Mouse (Mus musculus): ENCODE results near the gene Il9r. TPM values are rescaled to one million over a fixed set of nuclear protein-coding genes. Genes with fewer than 3 reads are reported as not detected.

Il9r gene
- total and polyA plus RNA-seq, 3 experiments, result 20.0 to 52.1 (median 47.5) TPM

DNA sequence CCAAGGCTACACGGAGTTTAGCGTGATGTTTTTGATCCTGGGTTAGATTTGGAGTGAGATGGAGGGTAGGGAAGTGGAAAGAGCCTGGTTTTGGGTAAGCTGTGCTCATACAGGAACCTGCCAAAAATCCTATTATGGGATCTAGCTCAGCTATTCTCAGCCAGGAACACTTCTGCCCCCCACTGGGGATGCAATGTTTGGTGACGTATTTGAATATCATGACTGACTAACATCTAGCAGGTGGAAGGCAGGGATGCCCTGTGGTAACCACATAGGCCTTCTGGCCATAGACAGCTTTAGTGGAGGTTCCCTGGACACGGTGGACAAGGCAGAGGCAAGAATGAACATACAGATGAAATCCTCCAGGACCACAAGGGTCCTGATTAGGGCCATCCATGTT is 30.1 kb upstream of the Il9r start:
- no peak for DNase-seq (ENCODE audit: extremely low read depth)

DNA sequence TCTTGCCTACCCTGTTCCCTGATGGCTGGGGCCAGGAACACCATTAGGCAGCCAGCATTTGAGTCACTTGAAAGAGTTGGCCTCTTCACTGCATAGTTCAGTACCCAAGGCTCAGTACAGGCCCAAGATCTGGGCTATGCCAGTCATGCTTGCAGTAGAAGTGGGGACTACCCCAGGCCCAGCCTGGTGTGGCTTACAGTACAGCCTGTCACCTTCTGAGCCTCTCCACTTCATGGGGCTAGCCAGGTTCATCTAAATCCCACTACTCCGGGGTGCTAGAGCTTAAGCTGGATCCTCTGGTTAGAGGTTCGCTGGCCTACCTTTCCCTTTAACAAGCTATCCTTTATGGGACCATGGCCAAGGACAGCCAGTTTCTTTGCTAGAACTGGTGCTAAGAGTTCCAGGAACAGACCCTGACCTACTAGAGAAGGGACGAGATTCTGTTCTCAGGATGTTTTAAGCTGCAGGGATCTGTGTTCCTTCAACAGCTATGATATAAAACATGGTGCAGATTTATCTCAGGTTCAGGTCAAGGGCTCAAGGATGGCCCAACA is 28.3 kb upstream of the Il9r start:
- Histone ChIP-seq H3K79me2 (replicated peaks; ENCODE audit: control insufficient read depth, extremely low read depth, insufficient read depth, poor library complexity, severe bottlenecking) (no peaks in the 10 kb centered on the region), H3K9ac (ENCODE audit: insufficient read depth, low read depth) (no peak overlapping the region)
- in situ Hi-C loops (cut with MboI; ENCODE audit: low pct_ligation_motif_present, low pct_unique_long_range_greater_than_20kb, low sequenced_read_pairs), result no loop called here

More for the DNA sequence above, 30.1 kb upstream of the Il9r start:
- H3K36me3 ChIP-seq (replicated peaks in 1 of 2; ENCODE audit: control insufficient read depth in 1 of 2, insufficient read depth in 1 of 2, low read length in 1 of 2), result peaks cover 60 to 78% of the 10 kb centered on the region in 2 experiments
- dilution Hi-C loops (cut with MboI; ENCODE audit: extremely low pct_ligation_motif_present, extremely low pct_unique_long_range_greater_than_20kb, low sequenced_read_pairs) (no loop called here), in situ Hi-C loops (cut with MboI; ENCODE audit: low pct_ligation_motif_present, low pct_unique_long_range_greater_than_20kb, low sequenced_read_pairs) (loop anchor here (10.0 kb wide), 1 partner anchor 45 kb away; no protein-coding TSS in a partner anchor)
- H3K9me3 ChIP-seq (replicated peaks; ENCODE audit: low read length), result no peaks in the 10 kb centered on the region
- H3K4me1 ChIP-seq (ENCODE audit: control insufficient read depth in 1 of 2, insufficient read depth in 2 of 2), result peaks cover 0 to 37% of the 10 kb centered on the region in 2 experiments; a peak in 2 of 4 replicates
- no peak overlapping the region for H3K27ac ChIP-seq (ENCODE audit: insufficient read depth, low read depth)
- H3K79me2 ChIP-seq (replicated peaks; ENCODE audit: control insufficient read depth, extremely low read depth, insufficient read depth, poor library complexity, severe bottlenecking), result no peaks in the 10 kb centered on the region
- H3K27me3 ChIP-seq (replicated peaks), result peaks cover under 1% of the 10 kb centered on the region
- H3K9ac ChIP-seq (ENCODE audit: insufficient read depth, low read depth), result no peak overlapping the region
- no peak for TF ChIP-seq JUN (IDR thresholded peaks at IDR 0.05; ENCODE audit: insufficient read depth, low read depth, low read length)
- no peak for TF ChIP-seq RCOR1 (conservative IDR thresholded peaks at IDR 0.05; ENCODE audit: low read depth, low read length)
- TF ChIP-seq ZC3H11A (IDR thresholded peaks at IDR 0.05; ENCODE audit: low read depth, low read length), result no peak
- no peak for TF ChIP-seq BHLHE40 (IDR thresholded peaks at IDR 0.05; ENCODE audit: low read depth, low read length)
- no peak for TF ChIP-seq MAX (IDR thresholded peaks at IDR 0.05; ENCODE audit: low read length)
- no peak for TF ChIP-seq UBTF (IDR thresholded peaks at IDR 0.05; ENCODE audit: low read depth, low read length)
- no peak for TF ChIP-seq ETS1 (conservative IDR thresholded peaks at IDR 0.05; ENCODE audit: low read depth, low read length)
- no peak for TF ChIP-seq MAZ (IDR thresholded peaks at IDR 0.05; ENCODE audit: low read depth, low read length)
- no peak for TF ChIP-seq IRF4 (IDR thresholded peaks at IDR 0.05; ENCODE audit: low read depth, low read length)
- TF ChIP-seq USF2 (conservative IDR thresholded peaks at IDR 0.05; ENCODE audit: low read depth, low read length), result no peak
- no peak for TF ChIP-seq CHD2 (IDR thresholded peaks at IDR 0.05; ENCODE audit: low read length)
- TF ChIP-seq USF1 (IDR thresholded peaks at IDR 0.05; ENCODE audit: low read depth, low read length), result no peak
- no peak for TF ChIP-seq EP300 (IDR thresholded peaks at IDR 0.05; ENCODE audit: low read length)
- no peak for TF ChIP-seq ZMIZ1 (IDR thresholded peaks at IDR 0.05; ENCODE audit: low read depth, low read length)
- TF ChIP-seq ELF1 (IDR thresholded peaks at IDR 0.05; ENCODE audit: low read depth, low read length), result no peak
- no peak for TF ChIP-seq MYC (IDR thresholded peaks at IDR 0.05; ENCODE audit: low read depth, low read length)
- no peak; a peak in 1 of 4 replicates for TF ChIP-seq CTCF (conservative IDR thresholded peaks at IDR 0.05 in 1 of 2, IDR thresholded peaks at IDR 0.05 in 1 of 2; ENCODE audit: low read depth in 2 of 2, low read length in 2 of 2)
- no peak for TF ChIP-seq TCF12 (IDR thresholded peaks at IDR 0.05; ENCODE audit: low read depth, low read length)
- TF ChIP-seq ZKSCAN1 (IDR thresholded peaks at IDR 0.05; ENCODE audit: borderline replicate concordance, low read depth, low read length), result no peak
- no peak overlapping the region for H3K4me2 ChIP-seq (ENCODE audit: insufficient read depth, low read depth, poor library complexity, severe bottlenecking)
- H3K4me3 ChIP-seq (replicated peaks in 1 of 3; ENCODE audit: low read depth in 2 of 3, low read length in 2 of 3, poor library complexity in 1 of 3), result no peak overlapping the region

More for the DNA sequence above, 28.3 kb upstream of the Il9r start:
- Histone ChIP-seq H3K36me3 (replicated peaks in 1 of 2; ENCODE audit: control insufficient read depth in 1 of 2, insufficient read depth in 1 of 2, low read length in 1 of 2) (peaks cover 42 to 59% of the 10 kb centered on the region in 2 experiments), H3K4me3 (replicated peaks in 1 of 3; ENCODE audit: low read depth in 2 of 3, low read length in 2 of 3, poor library complexity in 1 of 3) (no peak overlapping the region), H3K4me2 (ENCODE audit: insufficient read depth, low read depth, poor library complexity, severe bottlenecking) (no peak overlapping the region), H3K9me3 (replicated peaks; ENCODE audit: low read length) (peaks cover 2% of the 10 kb centered on the region), H3K27ac (ENCODE audit: insufficient read depth, low read depth) (no peak overlapping the region), H3K4me1 (ENCODE audit: control insufficient read depth in 1 of 2, insufficient read depth in 2 of 2) (peaks cover 0 to 47% of the 10 kb centered on the region in 2 experiments; a peak in 2 of 4 replicates), H3K27me3 (replicated peaks) (peaks cover 17% of the 10 kb centered on the region)
- TF ChIP-seq EP300 (IDR thresholded peaks at IDR 0.05; ENCODE audit: low read length) (no peak), POLR2A (IDR thresholded peaks at IDR 0.05; ENCODE audit: low read depth, low read length) (no peak), POLR2AphosphoS2 (IDR thresholded peaks at IDR 0.05; ENCODE audit: low read depth, low read length) (no peak; the same call in 1 of the 2 replicates), ELF1 (IDR thresholded peaks at IDR 0.05; ENCODE audit: low read depth, low read length) (no peak), SMC3 (IDR thresholded peaks at IDR 0.05; ENCODE audit: low read depth, low read length) (no peak), RAD21 (IDR thresholded peaks at IDR 0.05; ENCODE audit: low read depth, low read length) (no peak), PAX5 (IDR thresholded peaks at IDR 0.05; ENCODE audit: low read length) (no peak), SIN3A (IDR thresholded peaks at IDR 0.05; ENCODE audit: low read length) (no peak), MAFK (IDR thresholded peaks at IDR 0.05; ENCODE audit: insufficient replicate concordance, low read length) (no peak), MXI1 (IDR thresholded peaks at IDR 0.05; ENCODE audit: low read depth, low read length) (no peak)
- no peak for DNase-seq (ENCODE audit: extremely low read depth)
- dilution Hi-C loops (cut with MboI; ENCODE audit: extremely low pct_ligation_motif_present, extremely low pct_unique_long_range_greater_than_20kb, low sequenced_read_pairs), result no loop called here
